23 mouse cellular contexts compared by ENCODE assay signal in genomic region chr2:134717815-134718362, GRCm38 (mm10).
DNase-seq lines count a peak whose midpoint lies in the region; ATAC-seq lines count a peak whose summit lies in the region.
"Had no signal": no experiment of that assay in that cellular context is flagged by ENCODE, and none has a peak within 500 bp of the region (broad histone marks: within the 10 kb centered on the region; RNA-seq: fewer than 3 reads in every experiment).

No protein-coding gene starts in this region.

- no peaks in the 10 kb centered on the region for H3K36me3 ChIP-seq in kidney, embryonic 14.5 days (ENCODE audit: control insufficient read depth, insufficient read depth, low read length)
- no peaks in the 10 kb centered on the region for H3K36me3 ChIP-seq in midbrain, embryonic 11.5 days (ENCODE audit: control insufficient read depth, insufficient read depth, low read length)
- H3K36me3 ChIP-seq in midbrain, embryonic 10.5 days, result no peaks in the 10 kb centered on the region
- H3K36me3 ChIP-seq in limb, embryonic 12.5 days, result no peaks in the 10 kb centered on the region
- H3K36me3 ChIP-seq: forebrain, embryonic 15.5 days; heart, embryonic 15.5 days; midbrain, embryonic 12.5 days; stomach, embryonic 15.5 days had no signal

- no peak overlapping the region for H3K4me3 ChIP-seq in kidney, embryonic 14.5 days (ENCODE audit: low read length)
- H3K4me3 ChIP-seq in midbrain, embryonic 11.5 days (ENCODE audit: low read depth, low read length), result no peak overlapping the region
- no peak overlapping the region for H3K4me3 ChIP-seq in midbrain, embryonic 10.5 days
- H3K4me3 ChIP-seq in limb, embryonic 12.5 days (replicated peaks), result no peak overlapping the region
- H3K4me3 ChIP-seq: forebrain, embryonic 15.5 days; gastrocnemius, adult 2 months; heart, embryonic 15.5 days; midbrain, embryonic 12.5 days; myocyte; stomach, embryonic 15.5 days had no signal

- no peaks in the 10 kb centered on the region for H3K4me1 ChIP-seq in kidney, embryonic 14.5 days (ENCODE audit: control insufficient read depth, insufficient read depth, low read length)
- no peaks in the 10 kb centered on the region for H3K4me1 ChIP-seq in midbrain, embryonic 11.5 days (ENCODE audit: control insufficient read depth, insufficient read depth, low read length)
- no peaks in the 10 kb centered on the region for H3K4me1 ChIP-seq in midbrain, embryonic 10.5 days
- H3K4me1 ChIP-seq in limb, embryonic 12.5 days (replicated peaks), result no peaks in the 10 kb centered on the region
- H3K4me1 ChIP-seq: forebrain, embryonic 15.5 days; heart, embryonic 15.5 days; midbrain, embryonic 12.5 days; stomach, embryonic 15.5 days had no signal

- no peak overlapping the region for H3K9ac ChIP-seq in kidney, embryonic 14.5 days (ENCODE audit: low read depth, low read length)
- no peak overlapping the region for H3K9ac ChIP-seq in midbrain, embryonic 11.5 days (ENCODE audit: low read length)
- no peak overlapping the region for H3K9ac ChIP-seq in limb, embryonic 12.5 days (replicated peaks)
- H3K9ac ChIP-seq: forebrain, embryonic 15.5 days; heart, embryonic 15.5 days; hindbrain, embryonic 14.5 days; liver, postnatal 0 days; midbrain, embryonic 12.5 days; stomach, embryonic 15.5 days had no signal

- peak; percentile 39; the same call in 1 of the 2 replicates for ATAC-seq in kidney, embryonic 14.5 days (ENCODE audit: low FRiP score, low TSS enrichment)
- ATAC-seq in midbrain, embryonic 11.5 days (ENCODE audit: low FRiP score), result no peak
- ATAC-seq in limb, embryonic 12.5 days (ENCODE audit: insufficient number of reproducible peaks, insufficient read depth, low FRiP score, low TSS enrichment, low read depth), result no peak; the same call in 1 of the 2 replicates
- ATAC-seq: forebrain, embryonic 15.5 days; liver, postnatal 0 days; Patski had no signal

- 70% methylated on average over 2 of the region's 2 CpGs for WGBS in kidney, embryonic 14.5 days
- WGBS in midbrain, embryonic 11.5 days, result 81% methylated on average over 2 of the region's 2 CpGs
- WGBS in midbrain, embryonic 10.5 days, result 88% methylated on average over 2 of the region's 2 CpGs
- WGBS in limb, embryonic 12.5 days, result 59% methylated on average over 2 of the region's 2 CpGs

- no peak overlapping the region for H3K4me2 ChIP-seq in kidney, embryonic 14.5 days (replicated peaks; ENCODE audit: low read depth, low read length)
- H3K4me2 ChIP-seq in midbrain, embryonic 11.5 days, result no peak overlapping the region
- H3K4me2 ChIP-seq in limb, embryonic 12.5 days, result no peak overlapping the region
- H3K4me2 ChIP-seq: forebrain, embryonic 15.5 days; heart, embryonic 15.5 days; hindbrain, embryonic 14.5 days; midbrain, embryonic 12.5 days; stomach, embryonic 15.5 days had no signal

- no peak for DNase-seq in kidney, adult 11 months
- peak; percentile 81 for DNase-seq in midbrain, embryonic 11.5 days (ENCODE audit: low spot score, missing footprints)
- DNase-seq in midbrain, embryonic 10.5 days (ENCODE audit: low spot score), result no peak
- peak; percentile 7 for DNase-seq in embryo, embryonic 11.5 days (ENCODE audit: low read depth, low spot score)
- DNase-seq in spleen, postnatal 4 days (ENCODE audit: low spot score in 2 of 2), result no peak
- DNase-seq: adrenal gland, postnatal 36 days; cerebellum, adult 9-10 months; gastrocnemius, adult 2 months; heart, adult 11 months; kidney, adult 8-10 months; liver; liver, postnatal 0 days; retina, postnatal 1 day; thymus, adult 2 months had no signal

- no peak overlapping the region for H3K27ac ChIP-seq in kidney, embryonic 14.5 days (ENCODE audit: low read depth, low read length)
- no peak overlapping the region for H3K27ac ChIP-seq in midbrain, embryonic 11.5 days (ENCODE audit: low read depth, low read length)
- no peak overlapping the region for H3K27ac ChIP-seq in midbrain, embryonic 10.5 days (replicated peaks)
- H3K27ac ChIP-seq in limb, embryonic 12.5 days, result 0 out of 2 replicates have a peak overlapping the region, but pooled peaks have one; percentile 31
- H3K27ac ChIP-seq: forebrain, embryonic 15.5 days; gastrocnemius, adult 2 months; heart, embryonic 15.5 days; hindbrain, embryonic 14.5 days; midbrain, embryonic 12.5 days; stomach, embryonic 15.5 days had no signal

- H3K9me3 ChIP-seq in kidney, embryonic 14.5 days (ENCODE audit: control insufficient read depth, low read length), result no peaks in the 10 kb centered on the region
- H3K9me3 ChIP-seq in midbrain, embryonic 11.5 days (ENCODE audit: control insufficient read depth, low read length), result no peaks in the 10 kb centered on the region
- no peaks in the 10 kb centered on the region for H3K9me3 ChIP-seq in midbrain, embryonic 10.5 days (replicated peaks)
- H3K9me3 ChIP-seq in limb, embryonic 12.5 days, result no peaks in the 10 kb centered on the region
- H3K9me3 ChIP-seq: forebrain, embryonic 15.5 days; heart, embryonic 15.5 days; midbrain, embryonic 12.5 days; stomach, embryonic 15.5 days had no signal

- no peaks in the 10 kb centered on the region for H3K27me3 ChIP-seq in kidney, embryonic 14.5 days (ENCODE audit: control insufficient read depth, insufficient read depth, low read length)
- H3K27me3 ChIP-seq in midbrain, embryonic 11.5 days (ENCODE audit: control insufficient read depth, insufficient read depth, low read length), result no peaks in the 10 kb centered on the region
- H3K27me3 ChIP-seq in midbrain, embryonic 10.5 days (ENCODE audit: low read depth, poor library complexity, severe bottlenecking), result no peaks in the 10 kb centered on the region
- H3K27me3 ChIP-seq in limb, embryonic 12.5 days, result no peaks in the 10 kb centered on the region
- H3K27me3 ChIP-seq: forebrain, embryonic 15.5 days; heart, embryonic 15.5 days; midbrain, embryonic 12.5 days; stomach, embryonic 15.5 days had no signal

Comparison
In these comparisons a context has a peak if more than half of its experiments do, and no peak if none do; other contexts are left out.
1. DNase-seq: peak in midbrain, embryonic 11.5 days (single experiment) and embryo, embryonic 11.5 days (single experiment); none in kidney, adult 11 months (single experiment), midbrain, embryonic 10.5 days (single experiment) and spleen, postnatal 4 days (0 of 2).